Mouse (Mus musculus) heart, adult 9 months (tissue): ENCODE results near the gene Nipal4.
A peak's percentile ranks its signal among the peaks of the same experiment; 100 is the strongest.
"Not testable (repeated sequence)": the region's sequence is repeated elsewhere in the genome, so short reads cannot be mapped to it uniquely, and the experiment has no call there.

Source experiments
- DNase-seq, 2 experiments: peaks; one replicate each; pipeline ENCODE4 v3.0.0; 2022; ENCODE audit warnings: low spot score in 2 of 2

Gene Nipal4

DNA sequence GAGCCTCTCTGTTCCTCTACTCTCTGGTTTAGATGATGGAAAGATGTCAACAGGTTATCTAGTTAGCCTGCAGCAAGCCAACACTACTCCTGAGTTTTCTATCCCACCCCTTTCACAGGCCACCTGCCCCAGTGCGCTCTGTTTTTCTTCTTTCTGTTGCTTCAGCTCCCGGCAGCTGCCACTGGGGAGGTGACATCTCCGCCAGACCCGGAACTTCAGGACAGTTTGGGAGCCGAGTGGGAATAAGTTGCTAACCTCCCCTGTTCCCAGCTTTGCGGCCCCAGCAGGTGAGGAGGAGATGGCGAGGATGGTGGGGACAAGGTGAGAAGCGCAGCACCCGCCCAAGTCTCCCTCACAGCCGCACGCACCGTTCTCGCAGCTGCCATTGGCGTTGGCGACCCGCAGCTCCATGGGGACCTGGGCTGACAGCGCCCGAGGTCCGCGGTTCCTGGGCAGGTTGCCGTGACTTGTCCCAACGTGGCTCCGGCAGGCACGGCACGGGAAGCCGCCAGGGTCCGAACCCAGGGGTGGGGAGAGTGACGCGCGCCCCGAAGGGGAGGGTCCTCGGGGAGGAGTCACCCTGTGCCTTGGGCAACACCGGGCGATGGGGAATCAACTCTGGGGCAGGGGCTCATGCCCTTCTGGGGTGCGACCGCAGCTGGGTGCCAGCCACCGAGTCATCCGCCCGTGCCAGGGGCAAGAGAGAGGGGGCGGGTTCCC, at the start of gene Nipal4:
Gene Nipal4, minus strand, starts transcription at position 643 of the 720 bp plus-strand sequence.
- DNase-seq: no peak

DNA sequence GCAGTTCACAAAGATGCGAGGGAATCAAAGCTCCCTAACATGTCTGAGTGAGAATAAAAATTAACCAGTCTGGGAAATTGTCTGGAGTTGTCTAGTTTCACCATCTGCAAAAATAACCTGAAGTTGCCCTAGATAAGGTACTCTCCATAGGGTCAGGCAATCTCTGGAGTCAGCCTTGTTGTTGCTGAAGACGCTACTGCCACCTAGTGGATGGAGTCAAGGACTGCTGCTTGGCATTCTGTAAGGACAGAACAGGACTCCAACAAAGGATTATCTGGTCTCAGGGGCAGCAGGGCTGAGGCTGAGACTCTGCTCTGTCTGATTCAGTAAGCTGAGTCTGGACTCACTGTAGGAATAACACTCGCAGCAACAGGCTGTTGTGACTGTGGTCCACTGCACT, 49.0 kb upstream of the Nipal4 start:
- peak; percentile 38 to 63 for DNase-seq

GRCm38 (mm10) chr11:46214368-46215230, 48.3 kb upstream of the Nipal4 start:
- peak in 1 of 2 experiments; percentile 11 for DNase-seq

DNA sequence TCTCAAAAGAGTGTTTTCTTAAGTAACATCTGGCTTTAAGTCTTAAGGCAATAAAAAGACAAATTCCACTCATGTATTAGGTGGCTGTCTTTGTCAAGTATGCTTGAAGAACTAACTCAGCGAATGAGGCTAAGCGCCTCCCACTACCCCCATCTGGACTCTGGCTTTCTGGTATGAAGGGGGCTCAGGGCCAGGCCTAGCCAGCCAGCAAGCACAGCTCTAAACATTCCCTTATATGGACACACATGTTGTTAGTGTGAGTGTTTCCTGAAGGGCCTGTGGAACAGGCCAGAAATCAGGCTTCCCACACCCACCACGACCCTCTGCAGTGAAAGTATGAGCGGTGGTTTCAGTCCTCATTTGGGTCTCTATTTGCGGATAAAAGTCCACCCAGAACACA, 47.5 kb upstream of the Nipal4 start:
- DNase-seq: no peak

GRCm38 (mm10) chr11:46211858-46212257, 45.5 kb upstream of the Nipal4 start:
- no peak for DNase-seq

DNA sequence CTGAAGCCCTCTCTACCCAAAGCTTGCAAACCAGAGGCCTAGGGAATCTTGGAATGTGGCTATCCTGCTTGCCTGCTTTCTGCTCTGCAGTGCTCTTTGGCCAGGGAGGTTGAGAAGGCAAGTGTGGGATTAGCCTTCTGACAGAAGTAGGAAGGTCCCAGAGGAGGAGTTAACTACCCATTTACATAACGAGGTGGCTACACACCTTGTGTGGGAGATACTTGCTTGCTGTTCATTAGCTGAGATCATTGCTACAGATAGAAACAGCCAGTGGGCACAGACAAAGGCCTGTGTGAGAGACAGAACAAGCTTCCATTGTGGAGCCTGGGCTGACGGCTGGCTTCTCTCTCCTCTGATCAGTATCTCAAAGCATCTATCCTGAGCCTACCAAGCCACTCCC, 43.6 kb upstream of the Nipal4 start:
- DNase-seq: no peak

- no peak for DNase-seq
These were observed 39.5 kb upstream of the Nipal4 start for GRCm38 (mm10) chr11:46205639-46206409.

DNA sequence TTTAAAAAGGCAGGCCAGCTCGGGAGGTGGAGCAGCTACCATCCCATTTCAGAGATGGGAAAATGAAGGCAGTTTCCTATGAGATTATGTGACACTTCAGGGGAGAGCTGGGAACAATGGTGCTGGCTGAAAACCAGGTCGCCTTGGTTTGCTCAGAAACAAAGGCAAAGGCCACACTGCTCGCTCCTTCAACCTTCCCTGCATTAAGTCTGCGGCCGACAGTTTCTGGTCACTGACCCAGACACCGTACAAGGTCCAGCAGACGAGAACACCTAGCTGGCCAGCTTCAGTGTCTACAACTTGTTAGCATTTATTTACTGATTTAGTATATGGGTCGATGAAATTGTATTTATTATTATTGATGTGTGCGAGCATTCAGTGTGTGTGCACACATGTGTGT, 38.5 kb upstream of the Nipal4 start:
- DNase-seq: no peak

GRCm38 (mm10) chr11:46202547-46202887, 36.2 kb upstream of the Nipal4 start:
- DNase-seq: no peak

DNA sequence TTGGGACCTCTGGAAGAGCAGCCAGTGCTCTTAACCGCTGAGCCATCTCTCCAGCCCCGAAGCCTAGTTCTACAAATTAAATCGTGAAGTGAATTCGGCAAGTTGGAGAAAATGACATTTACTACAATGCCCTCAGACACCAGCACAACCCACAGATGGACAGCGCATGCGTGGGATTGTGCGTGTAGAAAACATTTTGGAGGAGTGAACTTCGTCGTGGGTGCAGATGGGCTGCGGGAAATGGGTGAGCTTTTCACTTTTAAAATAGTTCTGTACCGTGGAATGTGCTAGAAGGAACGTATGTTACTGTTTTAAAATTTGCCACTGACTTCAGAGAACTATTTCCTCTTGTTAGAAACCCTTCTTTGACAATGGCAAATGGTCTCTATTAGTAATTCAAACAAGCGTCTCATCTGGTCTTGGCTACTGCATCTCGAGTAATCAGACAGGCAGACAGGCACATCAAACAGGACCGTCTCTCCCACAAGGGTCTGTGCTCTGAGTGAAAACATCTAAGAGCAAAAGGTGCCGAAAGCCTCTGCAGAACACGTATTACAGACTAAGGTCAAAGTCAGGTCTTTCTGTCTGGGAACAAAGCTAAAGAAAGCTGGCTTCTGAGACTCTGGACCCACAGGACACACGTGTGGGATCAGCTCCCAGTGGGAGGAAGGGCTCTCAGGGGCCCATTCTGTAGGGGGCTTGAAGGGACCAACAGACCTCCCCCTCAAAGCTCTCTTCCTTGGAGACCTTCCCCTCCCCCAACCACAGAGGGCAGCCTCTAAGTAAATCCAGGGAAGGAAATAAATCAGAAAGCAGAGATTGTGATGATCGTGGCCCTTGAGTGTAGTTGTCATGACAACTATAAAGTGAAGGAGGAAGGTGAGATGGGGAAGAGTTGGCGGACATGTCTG, 35.6 kb upstream of the Nipal4 start:
- DNase-seq: no peak

DNA sequence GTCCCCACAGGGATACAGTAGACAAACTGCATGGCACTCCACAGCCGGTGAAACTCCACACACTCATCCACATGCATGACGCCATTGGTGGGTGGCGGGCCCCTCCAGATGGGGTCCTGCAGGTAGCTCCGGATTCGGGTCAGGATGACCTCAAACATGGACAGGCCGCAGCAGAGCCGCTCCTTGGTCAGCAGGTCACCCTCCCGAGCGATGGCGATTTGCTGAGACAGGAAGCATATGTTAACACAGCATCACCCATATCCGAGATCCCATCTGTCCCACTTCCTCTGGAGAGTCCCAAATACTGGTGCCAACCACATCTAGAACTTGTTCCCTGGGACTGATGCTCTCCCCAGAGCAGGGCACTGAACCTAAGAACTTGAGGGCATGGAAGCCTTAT, 34.4 kb upstream of the Nipal4 start:
- DNase-seq: no peak

GRCm38 (mm10) chr11:46194175-46194574, 27.9 kb upstream of the Nipal4 start:
- DNase-seq: no peak

- no peak for DNase-seq
These were observed 22.0 kb upstream of the Nipal4 start for GRCm38 (mm10) chr11:46188283-46188682.

DNA sequence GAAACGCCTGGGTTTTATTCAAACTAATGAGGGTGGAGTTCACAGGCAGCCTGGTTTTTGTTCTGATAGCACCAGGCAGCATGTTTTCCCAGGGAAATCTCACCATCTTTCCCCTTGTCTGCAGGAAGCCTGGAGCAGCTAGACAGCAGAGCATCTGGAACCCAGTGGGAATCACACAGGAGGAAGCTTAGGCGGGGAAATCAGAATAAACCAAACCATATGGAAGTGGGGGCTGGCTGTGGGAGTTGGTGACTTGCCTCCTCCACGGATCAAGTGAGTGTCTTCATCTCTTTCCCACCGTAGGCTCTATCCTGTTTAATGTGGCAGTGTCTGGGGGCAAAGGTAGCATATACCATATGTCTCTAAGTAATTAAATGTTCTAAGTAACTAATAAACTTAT, 19.2 kb upstream of the Nipal4 start:
- DNase-seq: no peak

DNA sequence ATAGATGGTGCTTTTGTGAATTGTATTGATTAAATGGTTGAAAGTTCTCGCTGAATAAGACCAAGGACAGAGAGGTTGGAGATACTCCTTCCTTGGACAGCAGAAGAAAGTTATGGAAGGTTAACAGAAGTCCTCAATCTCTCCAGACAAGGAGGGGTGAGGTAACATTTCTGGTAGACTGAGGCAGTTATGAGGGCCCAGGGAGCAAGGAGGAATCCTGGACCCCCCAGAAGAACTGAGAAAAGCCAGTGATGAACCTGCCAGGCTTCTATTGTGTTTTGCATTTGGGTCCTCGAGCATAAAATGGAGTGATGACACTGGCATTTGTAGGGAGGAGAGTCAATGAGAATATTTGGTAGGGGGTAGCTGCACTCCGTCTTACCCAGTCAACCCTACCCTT, 18.6 kb upstream of the Nipal4 start:
- no peak for DNase-seq

GRCm38 (mm10) chr11:46182031-46182430, 15.7 kb upstream of the Nipal4 start:
- DNase-seq: not testable (repeated sequence)

DNA sequence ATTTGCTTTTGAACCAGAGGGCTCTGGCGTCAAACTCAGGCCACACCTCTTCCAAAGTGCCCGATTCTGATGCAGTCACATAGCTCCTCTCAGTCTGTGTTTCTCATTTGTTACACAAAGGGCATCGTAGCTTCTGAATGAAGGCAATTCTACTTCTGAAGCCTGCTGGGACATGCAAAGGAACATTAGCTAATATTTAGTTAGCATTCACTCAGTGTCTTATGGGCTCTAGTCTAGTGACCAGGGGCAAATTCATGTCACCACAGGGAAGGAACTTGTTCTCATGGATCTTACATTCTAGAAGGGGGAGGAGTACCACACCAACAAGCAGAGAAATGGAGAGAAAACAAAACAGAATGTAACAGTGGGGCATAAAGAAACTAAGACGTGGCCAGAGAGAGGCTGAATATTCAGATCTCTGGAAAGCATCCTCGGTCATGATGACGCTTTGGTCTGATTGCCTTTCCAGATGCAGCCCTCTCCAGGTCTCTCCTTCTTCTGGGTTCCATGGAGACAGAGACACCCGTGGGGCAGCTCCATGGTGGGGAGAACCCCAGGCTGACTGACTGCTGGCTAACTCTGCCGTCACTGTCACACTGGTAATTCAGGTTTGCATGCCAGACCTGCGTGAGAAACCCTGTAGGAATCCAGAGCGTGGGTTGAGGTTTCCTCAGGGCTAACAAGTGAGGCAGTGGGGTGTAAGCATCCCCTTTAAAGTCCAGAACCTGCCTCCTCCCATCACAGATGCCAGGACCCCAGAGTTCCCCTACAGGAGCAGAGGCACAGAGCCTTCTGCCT, 11.1 kb upstream of the Nipal4 start:
- no peak for DNase-seq

DNA sequence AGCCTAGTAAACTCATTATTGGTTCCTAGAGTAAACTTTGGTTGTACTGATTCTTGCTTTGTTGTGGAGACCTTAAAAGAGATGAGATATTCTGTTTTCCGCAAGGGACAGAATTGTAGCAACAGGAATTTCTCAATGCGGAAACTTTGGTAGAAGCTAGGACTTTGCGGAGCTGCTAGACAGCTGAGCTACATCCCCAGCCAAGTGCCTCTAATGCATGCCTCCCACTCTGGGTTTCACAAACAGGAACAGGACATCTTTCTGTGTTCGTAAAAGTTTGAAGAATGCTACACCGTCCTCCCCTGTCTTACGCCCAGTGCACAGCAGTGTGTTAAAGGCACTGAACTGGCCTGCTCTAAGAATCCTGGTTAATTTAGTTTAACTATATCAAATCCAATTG, 9.8 kb upstream of the Nipal4 start:
- no peak for DNase-seq

- DNase-seq: no peak
These were observed 5.8 kb upstream of the Nipal4 start for GRCm38 (mm10) chr11:46172128-46172527.

DNA sequence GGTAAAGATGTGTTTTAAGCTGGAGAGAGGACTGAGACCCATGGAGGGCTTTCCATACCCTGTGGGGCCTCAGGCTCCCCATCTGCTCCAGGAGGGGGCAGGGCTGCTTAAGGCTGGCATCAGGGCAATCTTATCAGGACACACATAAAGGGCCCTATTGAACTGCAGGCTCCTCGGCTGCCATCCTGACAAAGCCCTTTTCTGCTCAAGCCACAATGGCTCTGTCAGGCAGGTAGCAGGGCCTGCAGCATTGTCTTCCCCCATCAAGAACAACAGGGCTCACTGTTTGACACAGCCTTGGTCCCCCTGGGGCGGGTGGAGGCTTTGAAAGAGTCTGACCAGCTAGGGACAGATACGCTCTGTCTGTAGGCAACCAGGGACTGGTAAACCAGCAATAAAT, 3.6 kb upstream of the Nipal4 start:
- DNase-seq: no peak

DNA sequence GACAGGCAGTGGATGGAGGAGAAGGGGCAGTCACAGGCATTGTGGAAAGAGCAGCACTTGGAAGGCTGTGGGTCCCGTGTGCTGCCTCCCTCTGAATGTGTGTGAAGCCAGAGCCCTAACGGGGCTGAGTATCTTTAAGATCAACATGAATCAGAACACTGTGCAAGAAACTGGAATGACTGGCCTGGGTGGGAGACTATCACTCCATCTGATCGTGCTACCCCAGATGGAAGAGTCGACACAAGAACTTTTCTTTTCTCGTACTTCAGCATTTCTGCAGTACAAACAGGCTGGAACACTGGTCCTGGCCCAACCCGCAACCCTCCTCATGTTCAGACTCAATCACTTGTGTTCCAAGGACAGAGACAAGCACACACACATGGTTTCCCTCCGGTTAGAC, 2.2 kb upstream of the Nipal4 start:
- no peak for DNase-seq
